ENCODE assay signal across 21 mouse cellular contexts in genomic region chr13:95924201-95924621, GRCm38 (mm10). TPM values are rescaled to one million over a fixed set of nuclear protein-coding genes. Genes with fewer than 3 reads are reported as not detected.
DNase-seq lines count a peak whose midpoint lies in the region; ATAC-seq and TF ChIP-seq lines count a peak whose summit lies in the region.
"Had no signal": no experiment of that assay in that cellular context is flagged by ENCODE, and none has a peak within 500 bp of the region (broad histone marks: within the 10 kb centered on the region; RNA-seq: fewer than 3 reads in every experiment).

No protein-coding gene starts in this region.

- TF ChIP-seq EP300 in stomach, postnatal 0 days (optimal IDR thresholded peaks at IDR 0.05), result no peak

- H3K36me3 ChIP-seq in stomach, postnatal 0 days (ENCODE audit: control insufficient read depth, insufficient read depth, low read length), result no peaks in the 10 kb centered on the region
- no peaks in the 10 kb centered on the region for H3K36me3 ChIP-seq in kidney, embryonic 15.5 days
- H3K36me3 ChIP-seq: embryonic facial prominence, embryonic 10.5 days; G1E; heart, embryonic 12.5 days; hindbrain, embryonic 13.5 days; limb, embryonic 10.5 days; neural tube, embryonic 15.5 days had no signal

- 0 out of 2 replicates have a peak, but pooled peaks cover 2% of the 10 kb centered on the region for H3K4me1 ChIP-seq in stomach, postnatal 0 days (replicated peaks; ENCODE audit: control insufficient read depth, insufficient read depth)
- no peaks in the 10 kb centered on the region for H3K4me1 ChIP-seq in kidney, embryonic 15.5 days
- H3K4me1 ChIP-seq: embryonic facial prominence, embryonic 10.5 days; heart, embryonic 12.5 days; hindbrain, embryonic 13.5 days; neural tube, embryonic 15.5 days had no signal

- no peaks in the 10 kb centered on the region for H3K27me3 ChIP-seq in stomach, postnatal 0 days (ENCODE audit: control insufficient read depth, insufficient read depth, low read length)
- H3K27me3 ChIP-seq in kidney, embryonic 15.5 days, result no peaks in the 10 kb centered on the region
- H3K27me3 ChIP-seq: heart, embryonic 12.5 days; hindbrain, embryonic 13.5 days; neural tube, embryonic 15.5 days had no signal

- TF ChIP-seq CTCF in stomach, postnatal 0 days (IDR thresholded peaks at IDR 0.05; ENCODE audit: low read depth), result no peak

- no peak overlapping the region for H3K4me3 ChIP-seq in stomach, postnatal 0 days (ENCODE audit: low read depth, low read length)
- no peak overlapping the region for H3K4me3 ChIP-seq in kidney, embryonic 15.5 days (replicated peaks)
- H3K4me3 ChIP-seq: embryonic facial prominence, embryonic 10.5 days; gastrocnemius, adult 2 months; heart, embryonic 12.5 days; hindbrain, embryonic 13.5 days; limb, embryonic 10.5 days; neural tube, embryonic 15.5 days had no signal

- no peak overlapping the region for H3K4me2 ChIP-seq in stomach, postnatal 0 days (replicated peaks; ENCODE audit: low read depth)
- H3K4me2 ChIP-seq in kidney, embryonic 15.5 days, result no peak overlapping the region
- H3K4me2 ChIP-seq: heart, embryonic 12.5 days; hindbrain, embryonic 13.5 days; neural tube, embryonic 15.5 days had no signal

- DNase-seq in adrenal gland, adult (ENCODE audit: inconsistent age in 2 of 2, low spot score in 1 of 2), result peak; percentile 44 to 77
- no peak for DNase-seq in adrenal gland, postnatal 25 days
- DNase-seq in lung, postnatal 25 days (ENCODE audit: low spot score), result peak; percentile 16
- DNase-seq in lung, postnatal 4 days, result no peak
- peak; percentile 86 for DNase-seq in stomach, postnatal 0 days (ENCODE audit: low spot score)
- DNase-seq: cerebellum, adult 11-12 months; cerebellum, postnatal 25 days; gastrocnemius, adult 2 months; heart, postnatal 14 days; kidney, postnatal 4 days had no signal

- H3K9me3 ChIP-seq in stomach, postnatal 0 days (ENCODE audit: control insufficient read depth, low read length), result no peaks in the 10 kb centered on the region
- no peaks in the 10 kb centered on the region; the same call in 1 of the 2 replicates for H3K9me3 ChIP-seq in kidney, embryonic 15.5 days (replicated peaks)
- H3K9me3 ChIP-seq: embryonic facial prominence, embryonic 10.5 days; hindbrain, embryonic 13.5 days had no signal

- H3K9ac ChIP-seq in stomach, postnatal 0 days (ENCODE audit: low read length), result no peak overlapping the region
- no peak overlapping the region for H3K9ac ChIP-seq in kidney, embryonic 15.5 days
- H3K9ac ChIP-seq: heart, embryonic 12.5 days; hindbrain, embryonic 13.5 days; neural tube, embryonic 15.5 days had no signal

- peak; percentile 90 for ATAC-seq in granulocyte monocyte progenitor cell, adult 5-6 weeks (replicated peaks; ENCODE audit: poor library complexity, severe bottlenecking)
- ATAC-seq in stomach, postnatal 0 days (ENCODE audit: low FRiP score, low TSS enrichment), result peak; percentile 92
- ATAC-seq in CD4-positive, CD25-positive, alpha-beta regulatory T cell, adult 4 months, result no peak
- ATAC-seq in kidney, embryonic 15.5 days (replicated peaks; ENCODE audit: low FRiP score), result no peak
- ATAC-seq: inflammation-experienced regulatory T-cells, adult 6 months; midbrain, embryonic 16.5 days had no signal

- WGBS in stomach, postnatal 0 days, result 44% methylated on average over 2 of the region's 2 CpGs
- WGBS in kidney, embryonic 15.5 days, result 64% methylated on average over 2 of the region's 2 CpGs

- peak overlapping the region; percentile 78 for H3K27ac ChIP-seq in stomach, postnatal 0 days (replicated peaks)
- H3K27ac ChIP-seq in kidney, embryonic 15.5 days, result no peak overlapping the region
- H3K27ac ChIP-seq: embryonic facial prominence, embryonic 10.5 days; gastrocnemius, adult 2 months; hindbrain, embryonic 13.5 days; limb, embryonic 10.5 days; neural tube, embryonic 15.5 days had no signal

RNA-seq across cellular contexts. Expression of gene Iqgap2, which starts 32.5 kb away (rescaled TPM):
- 147 and 157 TPM in 2 replicates for total RNA-seq in adrenal gland, postnatal 25 days (2021)
- total RNA-seq in granulocyte monocyte progenitor cell, adult 5-6 weeks (2014; fragmentation: Nextera tagmentation), result 71.4 and 91.9 TPM in 2 replicates
- 143 and 157 TPM in 2 replicates for total RNA-seq in granulocyte monocyte progenitor cell, adult 5-6 weeks (2017)
- polyA plus RNA-seq in stomach, postnatal 0 days (2015; fragmentation: Nextera tagmentation; extraction: Ambion mirVana), result 15.3 and 16.5 TPM in 2 replicates
- 10 to 100 TPM; 14.2 to 14.7 TPM for polyA plus RNA-seq in CD4-positive, CD25-positive, alpha-beta regulatory T cell, adult 4 months (2017; shearing (Covaris generic))
- polyA plus RNA-seq in kidney, embryonic 15.5 days (2015; fragmentation: Nextera tagmentation; extraction: Ambion mirVana), result 10.1 and 10.6 TPM in 2 replicates

Comparison
In these comparisons a context has a peak if more than half of its experiments do, and no peak if none do; other contexts are left out.
1. DNase-seq: peak in adrenal gland, adult (2 of 2), lung, postnatal 25 days (single experiment) and stomach, postnatal 0 days (single experiment); none in adrenal gland, postnatal 25 days (single experiment) and lung, postnatal 4 days (0 of 2).
2. ATAC-seq: peak in granulocyte monocyte progenitor cell, adult 5-6 weeks (single experiment) and stomach, postnatal 0 days (single experiment); none in CD4-positive, CD25-positive, alpha-beta regulatory T cell, adult 4 months (single experiment) and kidney, embryonic 15.5 days (single experiment).